Mouse (Mus musculus) heart, embryonic 15.5 days (tissue): ENCODE measurements around the gene Fopnl. TPM values are rescaled to one million over a fixed set of nuclear protein-coding genes. Genes with fewer than 3 reads are reported as not detected.

Experiments used
- ATAC-seq: fragments of 200-750 bp; cut with Nextera tagmentation; replicated peaks from 2 replicates; pipeline ENCODE4 v1.8.0; 2017; ENCODE audit warnings: low read depth, moderate TSS enrichment; ENCODE audit not compliant: insufficient number of reproducible peaks, insufficient read depth, low FRiP score
- H3K27ac ChIP-seq: fragments of 300-500 bp; sonication (generic); 2 replicates; pipeline ENCODE4 v1.5.1; 2015; ENCODE audit warnings: mild to moderate bottlenecking, inconsistent platforms
- H3K27me3 ChIP-seq: fragments of 300-500 bp; sonication (generic); 2 replicates; pipeline ENCODE4 v1.6.1; 2015; ENCODE audit warnings: inconsistent platforms
- H3K36me3 ChIP-seq: fragments of 300-500 bp; sonication (generic); 2 replicates; pipeline ENCODE4 v1.6.1; 2015; ENCODE audit warnings: mild to moderate bottlenecking, inconsistent platforms
- H3K4me1 ChIP-seq: fragments of 300-500 bp; sonication (generic); replicated peaks from 2 replicates; pipeline ENCODE4 v1.6.1; 2015; ENCODE audit warnings: inconsistent platforms
- H3K4me2 ChIP-seq: fragments of 300-500 bp; sonication (generic); 2 replicates; pipeline ENCODE4 v1.6.1; 2015; ENCODE audit warnings: inconsistent platforms, mild to moderate bottlenecking, moderate library complexity
- H3K4me3 ChIP-seq: fragments of 300-500 bp; sonication (generic); 2 replicates; pipeline ENCODE4 v1.5.1; 2015; ENCODE audit warnings: mild to moderate bottlenecking, inconsistent platforms
- H3K9ac ChIP-seq: fragments of 300-500 bp; sonication (generic); 2 replicates; pipeline ENCODE4 v1.6.1; 2015; ENCODE audit warnings: mild to moderate bottlenecking, inconsistent platforms
- H3K9me3 ChIP-seq: fragments of 300-500 bp; sonication (generic); replicated peaks from 2 replicates; pipeline ENCODE4 v1.6.1; 2016; ENCODE audit warnings: inconsistent platforms
- WGBS: fragments of 180-500 bp; shearing (Covaris S2); methylation state at CpG from one replicate; pipeline ENCODE4 v1.1.7; 2015; ENCODE audit warnings: mixed read lengths; 5-methylcytosine and 5-hydroxymethylcytosine counted together
- polyA plus RNA-seq: library from polyadenylated mRNA; unstranded; fragments of >200 nt; fragmentation: Nextera tagmentation; extraction: Ambion mirVana; gene quantifications from 2 replicates; pipeline ENCODE4 v1.2.1, GENCODE M21; 2015

Fopnl gene
- polyA plus RNA-seq, 1 experiment from 2014 or later = 107 TPM

DNA sequence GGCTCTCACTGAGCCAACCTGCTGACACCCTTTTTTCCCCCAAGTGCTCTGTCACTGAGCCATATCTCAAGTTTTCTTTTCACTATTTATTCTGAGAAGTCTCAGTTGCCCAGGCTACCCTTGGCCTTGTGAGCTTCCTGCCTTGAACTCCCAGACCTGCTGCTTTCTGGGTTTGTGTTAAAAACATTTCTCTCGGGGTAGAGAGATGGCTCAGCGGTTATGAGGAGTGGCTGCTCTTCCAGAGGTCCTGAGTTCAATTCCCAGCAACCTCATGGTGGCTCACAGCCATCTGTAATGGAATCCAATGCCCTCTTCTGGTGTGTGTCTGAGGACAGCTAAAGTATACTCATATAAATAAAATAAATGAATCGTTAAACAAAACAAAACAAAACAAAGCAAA is 35.0 kb upstream of the Fopnl start:
- Histone ChIP-seq H3K4me2 (no peak overlapping the region), H3K9me3 (no peaks in the 10 kb centered on the region), H3K36me3 (no peaks in the 10 kb centered on the region), H3K9ac (no peak overlapping the region), H3K27me3 (no peaks in the 10 kb centered on the region), H3K4me1 (no peaks in the 10 kb centered on the region), H3K27ac (no peak overlapping the region), H3K4me3 (no peak overlapping the region)
- no peak for ATAC-seq
- WGBS = 70% methylated on average over 3 of the region's 3 CpGs

DNA sequence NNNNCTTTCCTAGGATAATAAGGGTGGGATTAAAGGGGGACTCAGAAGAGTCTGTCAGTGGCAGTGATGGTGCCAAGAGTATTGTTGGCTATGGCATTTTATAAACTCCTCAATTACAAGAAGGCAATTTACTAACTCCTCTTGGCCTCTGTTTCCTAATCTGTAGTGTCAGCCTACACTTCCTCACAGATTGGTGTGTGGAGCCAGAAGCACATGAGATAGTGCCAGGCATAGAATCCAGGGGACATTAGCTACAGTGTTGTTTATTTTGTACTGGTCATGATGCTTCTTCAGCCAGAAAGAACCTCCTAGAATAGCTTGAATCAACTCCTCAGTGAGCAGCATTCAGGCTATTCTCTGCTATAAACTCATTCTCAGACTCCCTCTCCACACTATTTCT is 34.4 kb upstream of the Fopnl start:
- Histone ChIP-seq H3K27ac (no peak overlapping the region), H3K4me1 (no peaks in the 10 kb centered on the region), H3K36me3 (no peaks in the 10 kb centered on the region), H3K27me3 (no peaks in the 10 kb centered on the region), H3K9ac (no peak overlapping the region), H3K4me3 (no peak overlapping the region), H3K4me2 (no peak overlapping the region), H3K9me3 (no peaks in the 10 kb centered on the region)
- no peak for ATAC-seq

DNA sequence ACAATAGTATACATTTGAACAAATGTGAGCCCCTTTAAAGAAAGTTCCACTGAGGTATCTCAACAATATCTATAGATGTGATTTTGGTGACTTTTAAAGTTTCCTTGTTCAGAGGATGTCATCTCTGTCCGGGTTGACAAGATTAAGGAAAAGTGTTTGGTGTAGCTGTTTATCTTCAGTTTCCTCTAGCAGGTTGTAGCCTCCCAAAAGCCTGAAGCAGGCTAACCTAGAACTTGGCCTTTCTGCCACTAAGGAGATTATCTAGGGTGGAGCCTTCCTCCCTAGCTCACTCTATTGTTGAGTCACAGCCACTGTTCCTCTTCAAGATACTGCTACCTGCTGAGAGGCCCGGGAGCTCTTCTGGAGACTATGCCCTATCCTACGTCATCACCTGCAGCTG is 27.8 kb upstream of the Fopnl start:
- no peak overlapping the region for H3K4me2 ChIP-seq
- no peaks in the 10 kb centered on the region for H3K9me3 ChIP-seq
- H3K9ac ChIP-seq = no peak overlapping the region
- H3K36me3 ChIP-seq = no peaks in the 10 kb centered on the region
- WGBS = 58% methylated on average over 3 of the region's 3 CpGs
- H3K27ac ChIP-seq = no peak overlapping the region
- no peak overlapping the region for H3K4me3 ChIP-seq
- no peaks in the 10 kb centered on the region for H3K27me3 ChIP-seq
- H3K4me1 ChIP-seq = no peaks in the 10 kb centered on the region
- ATAC-seq = no peak

DNA sequence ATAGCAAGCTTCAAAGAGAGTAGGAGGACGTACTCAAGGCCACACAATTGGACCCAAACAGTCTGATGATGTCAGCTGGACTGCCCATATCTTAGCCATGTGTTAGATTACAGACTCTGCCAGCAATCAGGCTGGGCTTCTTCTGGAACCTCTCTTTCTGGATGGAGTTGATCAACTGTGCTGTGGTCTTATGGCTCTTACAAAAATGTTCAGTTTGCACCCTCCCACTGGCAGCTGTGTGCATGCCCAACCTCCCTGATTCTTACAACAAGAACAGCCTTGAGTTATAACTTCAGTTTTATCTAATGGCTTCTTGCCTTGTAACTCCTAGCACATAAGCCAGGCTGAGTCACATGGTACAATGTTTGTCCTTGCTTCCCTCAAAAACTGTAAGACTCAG is 11.0 kb upstream of the Fopnl start:
- Histone ChIP-seq H3K4me2 (no peak overlapping the region), H3K9ac (no peak overlapping the region), H3K4me3 (no peak overlapping the region), H3K36me3 (no peaks in the 10 kb centered on the region), H3K27ac (no peak overlapping the region), H3K27me3 (no peaks in the 10 kb centered on the region), H3K4me1 (no peaks in the 10 kb centered on the region), H3K9me3 (no peaks in the 10 kb centered on the region)
- 63% methylated on average over 1 of the region's 1 CpGs for WGBS
- no peak for ATAC-seq

DNA sequence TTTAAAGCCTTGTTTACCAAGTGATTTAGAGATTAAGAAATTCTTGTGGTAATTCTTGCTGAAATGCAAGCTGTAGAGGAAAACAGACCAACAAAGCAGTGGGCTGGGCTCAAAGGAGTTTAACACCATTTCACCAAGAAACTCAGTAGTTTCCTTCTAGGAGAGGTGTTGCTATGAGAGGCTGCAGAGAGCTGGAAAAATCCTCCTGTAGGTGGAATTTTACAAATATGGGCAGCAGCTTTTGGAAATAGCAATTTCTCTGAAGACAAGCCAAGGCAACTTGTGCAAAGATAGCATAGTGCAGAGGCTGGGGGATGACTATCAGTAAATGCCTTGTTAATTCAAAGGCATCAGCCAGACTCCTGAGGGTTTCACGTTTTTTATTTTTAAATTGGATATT is 3.3 kb upstream of the Fopnl start:
- ATAC-seq = no peak
- Histone ChIP-seq H3K4me2 (no peak overlapping the region), H3K4me3 (no peak overlapping the region), H3K9me3 (no peaks in the 10 kb centered on the region), H3K27me3 (peaks cover 4% of the 10 kb centered on the region; the same call in 1 of the 2 replicates), H3K4me1 (peaks cover 14% of the 10 kb centered on the region), H3K9ac (no peak overlapping the region), H3K36me3 (no peaks in the 10 kb centered on the region), H3K27ac (no peak overlapping the region)
- 34% methylated on average over 1 of the region's 1 CpGs for WGBS

DNA sequence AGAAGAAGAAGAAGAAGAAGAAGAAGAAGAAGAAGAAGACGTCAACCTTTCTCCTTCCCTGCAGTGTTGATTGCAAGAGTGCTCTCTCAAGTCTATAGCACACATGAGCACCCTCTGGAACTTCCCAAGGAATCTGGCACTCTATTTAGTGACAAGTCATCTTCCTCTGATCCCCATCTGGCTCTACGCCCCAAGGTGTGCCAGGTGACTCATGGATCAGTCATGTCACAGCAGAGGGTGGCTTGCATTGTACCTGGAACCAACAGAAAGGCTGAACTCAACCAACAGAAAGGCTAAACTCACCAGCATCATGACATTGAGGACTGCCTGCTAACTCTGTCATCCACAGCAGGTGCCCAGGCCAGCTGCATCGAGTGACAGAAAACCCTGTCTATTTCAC is 2.5 kb upstream of the Fopnl start:
- no peak for ATAC-seq

GRCm38 (mm10) chr16:14312914-14313313 is 4.3 kb downstream of the Fopnl start:
- no peak overlapping the region for H3K27ac ChIP-seq
- H3K9me3 ChIP-seq = no peaks in the 10 kb centered on the region
- 91% methylated on average over 7 of the region's 7 CpGs for WGBS
- H3K9ac ChIP-seq = no peak overlapping the region
- peaks cover 14% of the 10 kb centered on the region for H3K4me1 ChIP-seq
- no peak for ATAC-seq
- H3K36me3 ChIP-seq = peaks cover 31% of the 10 kb centered on the region
- no peak overlapping the region for H3K4me2 ChIP-seq
- no peaks in the 10 kb centered on the region for H3K27me3 ChIP-seq
- H3K4me3 ChIP-seq = no peak overlapping the region

More for the DNA sequence above, 2.5 kb upstream of the Fopnl start:
- no peaks in the 10 kb centered on the region for H3K36me3 ChIP-seq
- H3K27me3 ChIP-seq = peaks cover 4% of the 10 kb centered on the region; the same call in 1 of the 2 replicates
- no peak overlapping the region for H3K27ac ChIP-seq
- no peak overlapping the region for H3K4me2 ChIP-seq
- no peak overlapping the region for H3K4me3 ChIP-seq
- no peaks in the 10 kb centered on the region for H3K9me3 ChIP-seq
- WGBS = 69% methylated on average over 3 of the region's 3 CpGs
- no peak overlapping the region for H3K9ac ChIP-seq
- H3K4me1 ChIP-seq = peaks cover 14% of the 10 kb centered on the region

GRCm38 (mm10) chr16:14311371-14311770 is 5.8 kb downstream of the Fopnl start:
- no peak overlapping the region for H3K4me2 ChIP-seq
- H3K36me3 ChIP-seq = peaks cover 41% of the 10 kb centered on the region
- H3K9ac ChIP-seq = no peak overlapping the region
- peaks cover 8% of the 10 kb centered on the region for H3K4me1 ChIP-seq
- no peak for ATAC-seq
- whole genome bisulfite sequencing = 55% methylated on average over 6 of the region's 6 CpGs
- no peak overlapping the region for H3K4me3 ChIP-seq
- H3K27ac ChIP-seq = no peak overlapping the region
- no peaks in the 10 kb centered on the region for H3K27me3 ChIP-seq
- no peaks in the 10 kb centered on the region for H3K9me3 ChIP-seq

GRCm38 (mm10) chr16:14309833-14310232 is 7.4 kb downstream of the Fopnl start:
- peaks cover 41% of the 10 kb centered on the region for H3K36me3 ChIP-seq
- no peaks in the 10 kb centered on the region for H3K9me3 ChIP-seq
- H3K4me2 ChIP-seq = no peak overlapping the region
- H3K4me3 ChIP-seq = no peak overlapping the region
- no peak overlapping the region for H3K9ac ChIP-seq
- H3K4me1 ChIP-seq = no peaks in the 10 kb centered on the region
- no peaks in the 10 kb centered on the region for H3K27me3 ChIP-seq
- no peak overlapping the region for H3K27ac ChIP-seq
- 75% methylated on average over 3 of the region's 3 CpGs for WGBS
- no peak for ATAC-seq

GRCm38 (mm10) chr16:14308245-14309073 is 8.7 kb downstream of the Fopnl start:
- Histone ChIP-seq H3K27ac (no peak overlapping the region), H3K9me3 (no peaks in the 10 kb centered on the region), H3K4me1 (no peaks in the 10 kb centered on the region; the same call in 1 of the 2 replicates), H3K4me3 (no peak overlapping the region), H3K36me3 (peaks cover 45% of the 10 kb centered on the region), H3K27me3 (no peaks in the 10 kb centered on the region), H3K9ac (no peak overlapping the region), H3K4me2 (no peak overlapping the region)
- ATAC-seq = no peak
- 82% methylated on average over 6 of the region's 6 CpGs for WGBS

GRCm38 (mm10) chr16:14307373-14307772 is 9.8 kb downstream of the Fopnl start:
- Histone ChIP-seq H3K4me2 (no peak overlapping the region), H3K9ac (no peak overlapping the region), H3K9me3 (no peaks in the 10 kb centered on the region), H3K36me3 (peaks cover 41% of the 10 kb centered on the region), H3K27me3 (no peaks in the 10 kb centered on the region), H3K4me3 (no peak overlapping the region), H3K4me1 (no peaks in the 10 kb centered on the region; the same call in 1 of the 2 replicates), H3K27ac (no peak overlapping the region)
- ATAC-seq = no peak
- 83% methylated on average over 1 of the region's 1 CpGs for WGBS

DNA sequence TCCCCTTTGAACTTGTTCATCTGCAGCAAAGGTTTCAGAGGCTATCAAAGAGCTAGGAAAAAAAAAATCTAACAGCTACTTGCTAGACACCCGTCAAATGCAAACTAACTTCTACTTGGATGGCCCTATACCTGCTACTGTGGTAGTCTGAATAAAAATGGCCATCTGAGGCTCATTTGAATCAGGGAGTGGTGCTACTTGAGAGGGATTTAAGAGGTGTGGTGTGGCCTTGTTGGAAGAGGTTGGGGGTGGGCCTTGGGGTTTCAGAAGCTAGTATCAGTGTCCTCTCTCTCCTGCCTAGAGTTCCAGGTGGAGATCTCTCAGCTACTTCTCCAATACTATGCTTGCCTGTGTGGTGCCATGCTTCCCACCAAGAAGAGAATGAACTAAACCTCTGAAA is 10.8 kb downstream of the Fopnl start:
- Histone ChIP-seq H3K9me3 (no peaks in the 10 kb centered on the region), H3K27me3 (no peaks in the 10 kb centered on the region), H3K4me2 (no peak overlapping the region), H3K4me3 (no peak overlapping the region), H3K27ac (no peak overlapping the region), H3K4me1 (no peaks in the 10 kb centered on the region; the same call in 1 of the 2 replicates), H3K36me3 (peaks cover 36% of the 10 kb centered on the region), H3K9ac (no peak overlapping the region)
- 89% methylated on average over 1 of the region's 1 CpGs for WGBS
- no peak for ATAC-seq
